Mouse (Mus musculus): ENCODE results near the gene Pdxp. TPM values are rescaled to one million over a fixed set of nuclear protein-coding genes. Genes with fewer than 3 reads are reported as not detected.

The Pdxp gene
- 46.3 and 53.7 TPM in 2 replicates for polyA plus RNA-seq (2016; fragmentation: Nextera tagmentation; extraction: Ambion mirVana)

GRCm38 (mm10) chr15:78913632-78914090 is at the start of gene Pdxp:
Gene Pdxp (plus strand): TSS chr15:78913919.
- Histone ChIP-seq H3K4me3 (peak within 1 kb of the TSS; percentile 63), H3K27ac (replicated peaks) (peak within 1 kb of the TSS; percentile 92), H3K27me3 (peaks cover 4% of the 10 kb centered on the region; the same call in 1 of the 2 replicates), H3K9me3 (no peaks in the 10 kb centered on the region), H3K4me2 (replicated peaks) (peak within 1 kb of the TSS; percentile 86), H3K4me1 (peaks cover 31% of the 10 kb centered on the region), H3K36me3 (peaks cover 12% of the 10 kb centered on the region; the same call in 1 of the 2 replicates), H3K9ac (replicated peaks) (peak within 1 kb of the TSS; percentile 76)
- WGBS, result under 1% methylated on average over 51 of the region's 51 CpGs
- peak; percentile 93 for ATAC-seq (ENCODE audit: low FRiP score, low read depth)

- Histone ChIP-seq H3K9me3 (no peaks in the 10 kb centered on the region), H3K4me2 (replicated peaks) (no peak overlapping the region), H3K27ac (replicated peaks) (peak overlapping the region; percentile 56), H3K4me1 (peaks cover 17% of the 10 kb centered on the region), H3K4me3 (no peak overlapping the region), H3K36me3 (no peaks in the 10 kb centered on the region), H3K9ac (replicated peaks) (no peak overlapping the region), H3K27me3 (no peaks in the 10 kb centered on the region)
- 28% methylated on average over 9 of the region's 9 CpGs for WGBS
- peak; percentile 63; the same call in 1 of the 2 replicates for ATAC-seq (ENCODE audit: low FRiP score, low read depth)
These were observed 45.3 kb upstream of the Pdxp start for GRCm38 (mm10) chr15:78868398-78868797.

GRCm38 (mm10) chr15:78868826-78869233 is 44.9 kb upstream of the Pdxp start:
- ATAC-seq (ENCODE audit: low FRiP score, low read depth), result 0 out of 2 replicates have a peak, but pooled peaks have one; percentile 23
- Histone ChIP-seq H3K9me3 (no peaks in the 10 kb centered on the region), H3K4me1 (peaks cover 15% of the 10 kb centered on the region), H3K9ac (replicated peaks) (no peak overlapping the region), H3K4me3 (no peak overlapping the region), H3K27me3 (no peaks in the 10 kb centered on the region), H3K36me3 (no peaks in the 10 kb centered on the region), H3K27ac (replicated peaks) (peak overlapping the region; percentile 56), H3K4me2 (replicated peaks) (no peak overlapping the region)
- 64% methylated on average over 7 of the region's 7 CpGs for WGBS

- 27% methylated on average over 6 of the region's 6 CpGs for WGBS
- Histone ChIP-seq H3K27me3 (no peaks in the 10 kb centered on the region), H3K36me3 (no peaks in the 10 kb centered on the region), H3K27ac (replicated peaks) (no peak overlapping the region), H3K9ac (replicated peaks) (no peak overlapping the region), H3K4me1 (peaks cover 13% of the 10 kb centered on the region), H3K9me3 (no peaks in the 10 kb centered on the region), H3K4me2 (replicated peaks) (no peak overlapping the region), H3K4me3 (no peak overlapping the region)
- ATAC-seq (ENCODE audit: low FRiP score, low read depth), result no peak
These were observed 43.9 kb upstream of the Pdxp start for GRCm38 (mm10) chr15:78869775-78870174.

- Histone ChIP-seq H3K4me1 (peaks cover 24% of the 10 kb centered on the region), H3K27ac (replicated peaks) (no peak overlapping the region), H3K9ac (replicated peaks) (no peak overlapping the region), H3K4me2 (replicated peaks) (no peak overlapping the region), H3K27me3 (no peaks in the 10 kb centered on the region), H3K36me3 (no peaks in the 10 kb centered on the region), H3K4me3 (no peak overlapping the region), H3K9me3 (no peaks in the 10 kb centered on the region)
- ATAC-seq (ENCODE audit: low FRiP score, low read depth), result no peak
- 60% methylated on average over 5 of the region's 5 CpGs for WGBS
These were observed 41.6 kb upstream of the Pdxp start for GRCm38 (mm10) chr15:78872021-78872608.

- H3K4me2 ChIP-seq (replicated peaks), result no peak overlapping the region
- H3K36me3 ChIP-seq, result no peaks in the 10 kb centered on the region
- H3K4me3 ChIP-seq, result no peak overlapping the region
- no peaks in the 10 kb centered on the region for H3K27me3 ChIP-seq
- no peaks in the 10 kb centered on the region for H3K9me3 ChIP-seq
- H3K27ac ChIP-seq (replicated peaks), result 0 out of 2 replicates have a peak overlapping the region, but pooled peaks have one; percentile 4
- no peak for ATAC-seq (ENCODE audit: low FRiP score, low read depth)
- WGBS, result 55% methylated on average over 13 of the region's 13 CpGs
- peaks cover 22% of the 10 kb centered on the region for H3K4me1 ChIP-seq
- no peak overlapping the region for H3K9ac ChIP-seq (replicated peaks)
These were observed 39.8 kb upstream of the Pdxp start for GRCm38 (mm10) chr15:78873803-78874435.

GRCm38 (mm10) chr15:78874989-78875388 is 38.7 kb upstream of the Pdxp start:
- WGBS, result 78% methylated on average over 8 of the region's 8 CpGs
- peaks cover 25% of the 10 kb centered on the region for H3K4me1 ChIP-seq
- no peak for ATAC-seq (ENCODE audit: low FRiP score, low read depth)
- H3K27ac ChIP-seq (replicated peaks), result no peak overlapping the region
- H3K9me3 ChIP-seq, result no peaks in the 10 kb centered on the region
- H3K36me3 ChIP-seq, result no peaks in the 10 kb centered on the region
- H3K9ac ChIP-seq (replicated peaks), result no peak overlapping the region
- H3K4me2 ChIP-seq (replicated peaks), result no peak overlapping the region
- no peak overlapping the region for H3K4me3 ChIP-seq
- H3K27me3 ChIP-seq, result no peaks in the 10 kb centered on the region

GRCm38 (mm10) chr15:78875537-78875936 is 38.2 kb upstream of the Pdxp start:
- WGBS, result 81% methylated on average over 5 of the region's 5 CpGs
- peak overlapping the region; percentile 98 for H3K27ac ChIP-seq (replicated peaks)
- no peaks in the 10 kb centered on the region for H3K27me3 ChIP-seq
- 0 out of 2 replicates have a peak overlapping the region, but pooled peaks have one; percentile 73 for H3K4me3 ChIP-seq
- no peak for ATAC-seq (ENCODE audit: low FRiP score, low read depth)
- 0 out of 2 replicates have a peak, but pooled peaks cover 4% of the 10 kb centered on the region for H3K36me3 ChIP-seq
- H3K9ac ChIP-seq (replicated peaks), result 0 out of 2 replicates have a peak overlapping the region, but pooled peaks have one; percentile 85
- peaks cover 25% of the 10 kb centered on the region for H3K4me1 ChIP-seq
- no peaks in the 10 kb centered on the region for H3K9me3 ChIP-seq
- H3K4me2 ChIP-seq (replicated peaks), result peak overlapping the region; percentile 80

- ATAC-seq (ENCODE audit: low FRiP score, low read depth), result no peak
- peak overlapping the region; percentile 80 for H3K4me2 ChIP-seq (replicated peaks)
- H3K4me1 ChIP-seq, result peaks cover 25% of the 10 kb centered on the region
- peak overlapping the region; percentile 85 for H3K9ac ChIP-seq (replicated peaks)
- peaks cover 11% of the 10 kb centered on the region; the same call in 1 of the 2 replicates for H3K36me3 ChIP-seq
- peak overlapping the region; percentile 73 for H3K4me3 ChIP-seq
- H3K27me3 ChIP-seq, result no peaks in the 10 kb centered on the region
- peak overlapping the region; percentile 98 for H3K27ac ChIP-seq (replicated peaks)
- 3% methylated on average over 17 of the region's 17 CpGs for WGBS
- H3K9me3 ChIP-seq, result no peaks in the 10 kb centered on the region
These were observed 37.4 kb upstream of the Pdxp start for GRCm38 (mm10) chr15:78876258-78876696.

GRCm38 (mm10) chr15:78876991-78877809 is 36.5 kb upstream of the Pdxp start, which contains the start of gene Gga1:
Gene Gga1 (plus strand): TSS chr15:78877190.
- peak; percentile 94 for ATAC-seq (ENCODE audit: low FRiP score, low read depth)
- H3K27ac ChIP-seq (replicated peaks), result peak within 1 kb of the TSS; percentile 98
- peak within 1 kb of the TSS; percentile 80 for H3K4me2 ChIP-seq (replicated peaks)
- H3K4me1 ChIP-seq, result peaks cover 25% of the 10 kb centered on the region
- H3K9ac ChIP-seq (replicated peaks), result peak within 1 kb of the TSS; percentile 85
- H3K4me3 ChIP-seq, result peak within 1 kb of the TSS; percentile 73
- peaks cover 20% of the 10 kb centered on the region; the same call in 1 of the 2 replicates for H3K36me3 ChIP-seq
- no peaks in the 10 kb centered on the region for H3K27me3 ChIP-seq
- no peaks in the 10 kb centered on the region for H3K9me3 ChIP-seq
- WGBS, result under 1% methylated on average over 55 of the region's 95 CpGs

GRCm38 (mm10) chr15:78877810-78878390 is 35.8 kb upstream of the Pdxp start:
- ATAC-seq (ENCODE audit: low FRiP score, low read depth), result no peak; the same call in 1 of the 2 replicates
- Histone ChIP-seq H3K4me2 (replicated peaks) (peak overlapping the region; percentile 80), H3K4me3 (peak overlapping the region; percentile 73), H3K36me3 (peaks cover 27% of the 10 kb centered on the region), H3K27ac (replicated peaks) (peak overlapping the region; percentile 98), H3K9ac (replicated peaks) (peak overlapping the region; percentile 85), H3K27me3 (no peaks in the 10 kb centered on the region), H3K9me3 (no peaks in the 10 kb centered on the region), H3K4me1 (peaks cover 25% of the 10 kb centered on the region)
- WGBS, result under 1% methylated on average over 17 of the region's 17 CpGs

Data from midbrain, embryonic 12.5 days (tissue).